Mouse (Mus musculus) limb, embryonic 11.5 days (tissue): ENCODE data around the gene Slc29a3. TPM values are rescaled to one million over a fixed set of nuclear protein-coding genes. Genes with fewer than 3 reads are reported as not detected.
"Not testable (repeated sequence)": the region's sequence is repeated elsewhere in the genome, so short reads cannot be mapped to it uniquely, and the experiment has no call there.

Experiments used
- ATAC-seq: fragments of 200-750 bp; cut with Nextera tagmentation; 2 replicates; pipeline ENCODE4 v1.8.0; 2017; ENCODE audit warnings: low read depth; ENCODE audit not compliant: insufficient number of reproducible peaks, low FRiP score, low TSS enrichment
- DNase-seq: peaks from one replicate; pipeline ENCODE4 v3.0.0-alpha.2; 2015; ENCODE audit warnings: low spot score
- H3K27ac ChIP-seq: fragments of 300-500 bp; sonication (generic); replicated peaks from 2 replicates; pipeline ENCODE4 v1.5.1; 2014; ENCODE audit warnings: low read depth, mild to moderate bottlenecking, low read length
- H3K27me3 ChIP-seq: fragments of 300-500 bp; sonication (generic); 2 replicates; pipeline ENCODE4 v1.6.1; 2014; ENCODE audit warnings: mild to moderate bottlenecking, low read length, mixed read lengths; ENCODE audit not compliant: control insufficient read depth, insufficient read depth
- H3K36me3 ChIP-seq: fragments of 300-500 bp; sonication (generic); 2 replicates; pipeline ENCODE4 v1.6.1; 2014; ENCODE audit warnings: mild to moderate bottlenecking, low read length, moderate library complexity, mixed read lengths; ENCODE audit not compliant: control insufficient read depth, insufficient read depth
- H3K4me1 ChIP-seq: fragments of 300-500 bp; sonication (generic); 2 replicates; pipeline ENCODE4 v1.6.1; 2014; ENCODE audit warnings: low read length, mixed read lengths; ENCODE audit not compliant: control insufficient read depth, insufficient read depth
- H3K4me2 ChIP-seq: fragments of 300-500 bp; sonication (generic); 2 replicates; pipeline ENCODE4 v1.6.1; 2014; ENCODE audit warnings: low read depth, mild to moderate bottlenecking, moderate library complexity; ENCODE audit not compliant: severe bottlenecking
- H3K4me3 ChIP-seq: fragments of 300-500 bp; sonication (generic); 2 replicates; pipeline ENCODE4 v1.5.1; 2014; ENCODE audit warnings: low read depth, low read length
- H3K9ac ChIP-seq: fragments of 300-500 bp; sonication (generic); 2 replicates; pipeline ENCODE4 v1.6.1; 2014; ENCODE audit warnings: mild to moderate bottlenecking, low read length
- H3K9me3 ChIP-seq: fragments of 300-500 bp; sonication (generic); 2 replicates; pipeline ENCODE4 v1.6.1; 2016; ENCODE audit warnings: low read length; ENCODE audit not compliant: control insufficient read depth
- WGBS: fragments of 180-500 bp; shearing (Covaris S2); extraction: QIAGEN DNeasy Blood & Tissue Kit; methylation state at CpG from one replicate; pipeline ENCODE4 v1.1.7; 2014; 5-methylcytosine and 5-hydroxymethylcytosine counted together
- polyA plus RNA-seq: library from polyadenylated mRNA; unstranded; fragments of >200 nt; fragmentation: Nextera tagmentation; extraction: Ambion mirVana; gene quantifications from 2 replicates; pipeline ENCODE4 v1.2.1, GENCODE M21; 2014

The Slc29a3 gene
- polyA plus RNA-seq, 1 experiment from 2014 or later, result 6.4 TPM

- not testable (repeated sequence) for H3K4me3 ChIP-seq, H3K27ac ChIP-seq, H3K9ac ChIP-seq, H3K36me3 ChIP-seq, ATAC-seq, H3K4me1 ChIP-seq, H3K4me2 ChIP-seq, H3K9me3 ChIP-seq, DNase-seq, H3K27me3 ChIP-seq
- WGBS, result 75% methylated on average over 1 of the region's 1 CpGs
These were observed 10.3 kb downstream of the Slc29a3 start for GRCm38 (mm10) chr10:60742296-60742695.

GRCm38 (mm10) chr10:60741435-60741834 lies 11.2 kb downstream of the Slc29a3 start:
- no peaks in the 10 kb centered on the region; the same call in 1 of the 2 replicates for H3K36me3 ChIP-seq
- WGBS, result 78% methylated on average over 7 of the region's 7 CpGs
- no peak overlapping the region for H3K4me3 ChIP-seq
- ATAC-seq (no peak), DNase-seq (no peak)
- no peaks in the 10 kb centered on the region for H3K4me1 ChIP-seq
- no peaks in the 10 kb centered on the region for H3K9me3 ChIP-seq
- no peak overlapping the region for H3K4me2 ChIP-seq
- no peak overlapping the region for H3K9ac ChIP-seq
- no peaks in the 10 kb centered on the region for H3K27me3 ChIP-seq
- no peak overlapping the region for H3K27ac ChIP-seq

- Histone ChIP-seq H3K4me1 (no peaks in the 10 kb centered on the region), H3K4me2 (no peak overlapping the region), H3K36me3 (no peaks in the 10 kb centered on the region; the same call in 1 of the 2 replicates), H3K9me3 (no peaks in the 10 kb centered on the region), H3K27me3 (no peaks in the 10 kb centered on the region), H3K9ac (no peak overlapping the region), H3K4me3 (no peak overlapping the region), H3K27ac (no peak overlapping the region)
- ATAC-seq (no peak), DNase-seq (no peak)
- WGBS, result 84% methylated on average over 4 of the region's 4 CpGs
These were observed 12.8 kb downstream of the Slc29a3 start for GRCm38 (mm10) chr10:60739619-60740363.

GRCm38 (mm10) chr10:60737886-60738640 lies 14.5 kb downstream of the Slc29a3 start:
- Histone ChIP-seq H3K4me3 (no peak overlapping the region), H3K36me3 (no peaks in the 10 kb centered on the region; the same call in 1 of the 2 replicates), H3K9ac (no peak overlapping the region), H3K27me3 (no peaks in the 10 kb centered on the region), H3K4me1 (no peaks in the 10 kb centered on the region), H3K27ac (no peak overlapping the region), H3K9me3 (no peaks in the 10 kb centered on the region), H3K4me2 (no peak overlapping the region)
- no peak for DNase-seq
- 80% methylated on average over 8 of the region's 9 CpGs for WGBS
- no peak for ATAC-seq

DNA sequence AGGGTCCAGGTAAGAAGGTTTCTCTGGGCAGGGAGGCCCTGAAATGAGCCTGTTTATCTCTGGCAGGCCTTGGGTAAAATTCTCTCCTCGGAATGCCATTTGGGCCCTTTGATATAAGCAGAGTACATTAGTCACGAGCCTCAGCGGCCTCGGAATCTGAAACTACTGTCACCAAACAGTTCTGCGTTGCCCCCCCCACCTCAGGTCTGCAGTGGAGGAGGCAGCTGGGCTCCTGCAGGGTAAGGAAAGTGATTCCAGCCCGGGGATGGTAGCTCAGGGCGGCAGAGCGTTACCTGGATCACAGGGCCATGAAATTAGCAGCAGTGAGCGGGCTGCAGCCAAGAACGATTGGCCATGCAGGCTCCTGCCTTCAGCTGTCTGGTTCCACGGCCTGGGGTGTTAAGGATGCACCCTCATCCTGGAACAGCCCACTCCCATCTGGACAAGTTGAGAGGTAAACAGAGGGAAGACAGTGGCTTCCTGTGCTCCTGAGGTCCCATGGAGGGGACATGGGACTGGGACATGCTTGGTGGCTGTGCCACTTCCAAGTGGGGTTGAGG lies 15.3 kb downstream of the Slc29a3 start:
- Histone ChIP-seq H3K4me1 (no peaks in the 10 kb centered on the region), H3K4me3 (no peak overlapping the region), H3K9ac (no peak overlapping the region), H3K27ac (no peak overlapping the region), H3K36me3 (no peaks in the 10 kb centered on the region; the same call in 1 of the 2 replicates), H3K4me2 (no peak overlapping the region), H3K9me3 (no peaks in the 10 kb centered on the region), H3K27me3 (no peaks in the 10 kb centered on the region)
- no peak for DNase-seq
- 68% methylated on average over 11 of the region's 11 CpGs for WGBS
- no peak for ATAC-seq

- no peak for DNase-seq
- H3K9me3 ChIP-seq, result no peaks in the 10 kb centered on the region
- H3K4me3 ChIP-seq, result no peak overlapping the region
- H3K27me3 ChIP-seq, result no peaks in the 10 kb centered on the region
- 100% methylated on average over 1 of the region's 1 CpGs for WGBS
- H3K4me1 ChIP-seq, result no peaks in the 10 kb centered on the region
- no peak overlapping the region for H3K4me2 ChIP-seq
- H3K36me3 ChIP-seq, result no peaks in the 10 kb centered on the region; the same call in 1 of the 2 replicates
- ATAC-seq, result no peak
- no peak overlapping the region for H3K9ac ChIP-seq
- H3K27ac ChIP-seq, result no peak overlapping the region
These were observed 16.9 kb downstream of the Slc29a3 start for GRCm38 (mm10) chr10:60735737-60736136.

GRCm38 (mm10) chr10:60733471-60733870 lies 19.1 kb downstream of the Slc29a3 start:
- WGBS, result 74% methylated on average over 8 of the region's 8 CpGs
- Histone ChIP-seq H3K9ac (no peak overlapping the region), H3K36me3 (no peaks in the 10 kb centered on the region; the same call in 1 of the 2 replicates), H3K4me2 (no peak overlapping the region), H3K9me3 (no peaks in the 10 kb centered on the region), H3K4me3 (no peak overlapping the region), H3K27me3 (no peaks in the 10 kb centered on the region), H3K4me1 (no peaks in the 10 kb centered on the region), H3K27ac (no peak overlapping the region)
- DNase-seq (no peak), ATAC-seq (no peak)

DNA sequence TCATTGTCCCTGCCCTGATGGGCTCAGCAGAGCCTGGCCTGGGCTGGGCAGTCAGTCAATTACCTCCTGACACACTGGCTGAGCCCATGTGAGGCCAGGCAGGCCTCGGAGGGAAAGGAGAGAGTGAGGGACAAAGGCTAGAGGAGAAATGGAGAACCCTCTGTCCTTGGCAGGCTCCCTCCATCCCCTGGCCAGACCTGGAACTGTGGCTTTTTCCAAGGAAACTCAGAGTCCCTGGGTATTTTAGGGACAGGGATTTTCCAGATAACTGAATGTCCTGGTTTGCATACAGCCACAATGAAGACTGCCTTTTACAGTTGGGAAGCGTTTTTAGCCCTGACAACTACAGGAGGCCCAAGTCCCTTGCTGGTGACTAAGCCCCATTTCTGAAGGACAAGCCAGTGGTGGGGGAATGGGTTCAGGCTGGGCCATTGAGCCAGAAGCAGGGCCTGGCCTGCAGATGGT lies 20.2 kb downstream of the Slc29a3 start:
- H3K4me1 ChIP-seq, result no peaks in the 10 kb centered on the region
- 53% methylated on average over 2 of the region's 2 CpGs for WGBS
- DNase-seq (no peak), ATAC-seq (no peak)
- no peaks in the 10 kb centered on the region; the same call in 1 of the 2 replicates for H3K36me3 ChIP-seq
- H3K9ac ChIP-seq, result no peak overlapping the region
- no peak overlapping the region for H3K4me2 ChIP-seq
- H3K4me3 ChIP-seq, result no peak overlapping the region
- no peak overlapping the region for H3K27ac ChIP-seq
- no peaks in the 10 kb centered on the region for H3K9me3 ChIP-seq
- H3K27me3 ChIP-seq, result no peaks in the 10 kb centered on the region
